26 mouse cellular contexts compared by ENCODE assay signal in genomic region chr10:61845476-61845875, GRCm38 (mm10).
A peak's percentile ranks its signal among the peaks of the same experiment; 100 is the strongest.
DNase-seq lines count a peak whose midpoint lies in the region; ATAC-seq lines count a peak whose summit lies in the region.
"Had no signal": no experiment of that assay in that cellular context is flagged by ENCODE, and none has a peak within 500 bp of the region (broad histone marks: within the 10 kb centered on the region; RNA-seq: fewer than 3 reads in every experiment).

No protein-coding gene starts in this region.

- no peak overlapping the region for H3K4me3 ChIP-seq in midbrain, embryonic 16.5 days (ENCODE audit: low read depth, low read length)
- H3K4me3 ChIP-seq: forebrain, embryonic 10.5 days; forebrain, embryonic 13.5 days; gastrocnemius, adult 2 months; heart, embryonic 13.5 days had no signal

- ATAC-seq in midbrain, embryonic 16.5 days, result no peak
- ATAC-seq: forebrain, embryonic 13.5 days; forebrain, embryonic 16.5 days; hindbrain, postnatal 0 days; inflammation-experienced regulatory T-cells, adult 6 months; Patski had no signal

- no peak overlapping the region for H3K4me2 ChIP-seq in midbrain, embryonic 16.5 days (ENCODE audit: low read length)
- H3K4me2 ChIP-seq: forebrain, embryonic 13.5 days; heart, embryonic 13.5 days; hindbrain, embryonic 14.5 days had no signal

- no peaks in the 10 kb centered on the region for H3K27me3 ChIP-seq in midbrain, embryonic 16.5 days (ENCODE audit: control insufficient read depth, insufficient read depth, low read depth, low read length)
- H3K27me3 ChIP-seq: forebrain, embryonic 13.5 days; heart, embryonic 13.5 days had no signal

- H3K27ac ChIP-seq in midbrain, embryonic 16.5 days (ENCODE audit: low read length), result no peak overlapping the region
- H3K27ac ChIP-seq: forebrain, embryonic 10.5 days; forebrain, embryonic 13.5 days; gastrocnemius, adult 2 months; heart, embryonic 13.5 days; hindbrain, embryonic 14.5 days; hindbrain, postnatal 0 days had no signal

- H3K36me3 ChIP-seq in midbrain, embryonic 16.5 days (ENCODE audit: control insufficient read depth, insufficient read depth, low read length), result no peaks in the 10 kb centered on the region
- H3K36me3 ChIP-seq: forebrain, embryonic 10.5 days; G1E had no signal

- no peaks in the 10 kb centered on the region for H3K4me1 ChIP-seq in midbrain, embryonic 16.5 days (ENCODE audit: control insufficient read depth, insufficient read depth, low read length)
- H3K4me1 ChIP-seq: forebrain, embryonic 13.5 days had no signal

- no peaks in the 10 kb centered on the region for H3K9me3 ChIP-seq in midbrain, embryonic 16.5 days (replicated peaks; ENCODE audit: control insufficient read depth, low read length, poor library complexity, severe bottlenecking)
- H3K9me3 ChIP-seq: forebrain, embryonic 10.5 days; forebrain, embryonic 13.5 days; G1E; heart, embryonic 13.5 days had no signal

- no peak overlapping the region for H3K9ac ChIP-seq in midbrain, embryonic 16.5 days (ENCODE audit: low read depth, low read length)
- H3K9ac ChIP-seq: forebrain, embryonic 13.5 days; heart, embryonic 13.5 days; hindbrain, embryonic 14.5 days had no signal

- WGBS in midbrain, embryonic 16.5 days, result 87% methylated on average over 4 of the region's 4 CpGs

- peak; percentile 66 for DNase-seq in adrenal gland, adult 2 months
- DNase-seq in adrenal gland, postnatal 4 days (ENCODE audit: low spot score in 2 of 2), result no peak
- peak; percentile 21 for DNase-seq in ovary, adult 18-20 months (ENCODE audit: low spot score)
- DNase-seq in ovary, postnatal 36 days (ENCODE audit: low spot score), result no peak
- peak; percentile 35 to 40 for DNase-seq in adrenal gland, postnatal 36 days
- no peak for DNase-seq in lung, adult 18-20 months
- DNase-seq: B cell, adult 2 months; cerebellum, adult 18-20 months; cerebellum, adult 9-10 months; cerebellum, postnatal 14 days; gastrocnemius, adult 2 months; gastrocnemius, postnatal 14 days; heart, adult 11 months; heart, postnatal 14 days; heart, postnatal 4 days; kidney, adult 18-20 months had no signal

Comparison
In these comparisons a context has a peak if more than half of its experiments do, and no peak if none do; other contexts are left out.
1. DNase-seq: peak in adrenal gland, adult 2 months (single experiment), ovary, adult 18-20 months (single experiment) and adrenal gland, postnatal 36 days (2 of 2); none in adrenal gland, postnatal 4 days (0 of 2), ovary, postnatal 36 days (single experiment) and lung, adult 18-20 months (0 of 2).